ENCODE assay signal across 7 mouse cellular contexts in the genomic region with DNA sequence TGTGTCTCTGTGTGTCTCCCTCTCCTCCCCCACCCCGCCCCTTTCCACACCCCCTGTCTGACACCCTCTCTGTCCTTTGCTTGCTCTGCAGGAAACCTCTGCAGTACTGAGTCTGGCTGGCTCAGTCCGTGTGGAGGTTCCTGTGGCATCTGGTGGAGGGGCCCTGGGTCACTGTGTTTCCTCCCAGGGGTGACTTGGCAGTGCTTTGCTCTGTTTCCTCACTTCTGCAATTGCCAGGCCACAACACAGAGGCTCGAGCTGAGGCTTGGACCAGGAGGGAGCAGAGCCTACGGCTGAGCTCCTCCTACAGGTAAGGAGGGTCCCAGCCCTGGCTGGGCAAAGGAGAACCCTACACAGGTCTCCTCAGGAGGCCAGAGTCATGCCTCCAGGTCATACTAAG. TPM values are rescaled to one million over a fixed set of nuclear protein-coding genes. Genes with fewer than 3 reads are reported as not detected.
DNase-seq lines count a peak whose midpoint lies in the region; ATAC-seq and TF ChIP-seq lines count a peak whose summit lies in the region.

A gene (plus strand): TSS at position 103 of the 400 bp plus-strand sequence.

- no peak within 1 kb of the TSS for H3K4me3 ChIP-seq in liver, embryonic 11.5 days (ENCODE audit: low read depth, low read length)
- H3K4me3 ChIP-seq in spleen, adult 2 months (ENCODE audit: extremely low read depth, insufficient read depth, insufficient read length), result peak within 1 kb of the TSS; percentile 4; the same call in 1 of the 2 replicates

- H3K36me3 ChIP-seq in liver, embryonic 11.5 days (ENCODE audit: control insufficient read depth, insufficient read depth, low read length), result no peaks in the 10 kb centered on the region
- H3K36me3 ChIP-seq in spleen, adult 2 months (ENCODE audit: control insufficient read depth, insufficient read depth, low read length), result no peaks in the 10 kb centered on the region

- TF ChIP-seq CTCF in spleen, adult 2 months (IDR thresholded peaks at IDR 0.05; ENCODE audit: extremely low read depth, insufficient read depth, insufficient read length, insufficient replicate concordance), result no peak

- WGBS in liver, embryonic 11.5 days, result 19% methylated on average over 4 of the region's 4 CpGs
- 6% methylated on average over 4 of the region's 4 CpGs for WGBS in spleen, adult 2 months

- no peak within 1 kb of the TSS for H3K9ac ChIP-seq in liver, embryonic 11.5 days (ENCODE audit: low read depth, low read length)

- H3K27me3 ChIP-seq in liver, embryonic 11.5 days (replicated peaks; ENCODE audit: control insufficient read depth, insufficient read depth, low read length), result no peaks in the 10 kb centered on the region
- no peaks in the 10 kb centered on the region for H3K27me3 ChIP-seq in spleen, adult 2 months (ENCODE audit: control insufficient read depth, insufficient read depth, low read length)

- ATAC-seq in granulocyte monocyte progenitor cell, adult 5-6 weeks (replicated peaks; ENCODE audit: poor library complexity, severe bottlenecking), result peak; percentile 95
- 0 out of 2 replicates have a peak, but pooled peaks have one; percentile 26 for ATAC-seq in liver, embryonic 11.5 days (replicated peaks; ENCODE audit: low FRiP score)
- no peak; the same call in 1 of the 2 replicates for ATAC-seq in frontal cortex, adult (ENCODE audit: low TSS enrichment)

- H3K4me2 ChIP-seq in liver, embryonic 11.5 days, result peak within 1 kb of the TSS; percentile 12; the same call in 1 of the 2 replicates

- TF ChIP-seq POLR2A in spleen, adult 2 months (IDR thresholded peaks at IDR 0.05; ENCODE audit: low read depth, low read length), result no peak

- no peaks in the 10 kb centered on the region for H3K9me3 ChIP-seq in liver, embryonic 11.5 days (ENCODE audit: control insufficient read depth, low read length)

- H3K27ac ChIP-seq in liver, embryonic 11.5 days (ENCODE audit: low read depth, low read length), result no peak within 1 kb of the TSS
- H3K27ac ChIP-seq in spleen, adult 2 months (ENCODE audit: insufficient read depth, low read length), result peak within 1 kb of the TSS; percentile 34

- H3K4me1 ChIP-seq in liver, embryonic 11.5 days (replicated peaks; ENCODE audit: control insufficient read depth, insufficient read depth, low read length), result peaks cover 5% of the 10 kb centered on the region
- peaks cover 2% of the 10 kb centered on the region; the same call in 1 of the 2 replicates for H3K4me1 ChIP-seq in spleen, adult 2 months (ENCODE audit: control insufficient read depth, insufficient read depth, insufficient read length)

- DNase-seq in urinary bladder, adult 2 months (ENCODE audit: low spot score), result no peak
- no peak for DNase-seq in urinary bladder, postnatal 10 days (ENCODE audit: low spot score)
- no peak for DNase-seq in liver, embryonic 11.5 days (ENCODE audit: low spot score)
- DNase-seq in spleen, adult 2 months (ENCODE audit: low read depth in 1 of 2, low spot score in 2 of 2), result peak in 1 of 2 experiments; percentile 41
- no peak for DNase-seq in cerebellum, adult 11 months

RNA-seq across cellular contexts. Expression of the gene that starts here (rescaled TPM):
- polyA plus RNA-seq in urinary bladder, adult 2 months (2012; rRNA removed), result 10.2 and 11.3 TPM in 2 replicates
- total RNA-seq in granulocyte monocyte progenitor cell, adult 5-6 weeks (2014; fragmentation: Nextera tagmentation), result 2.4 TPM in 2 replicates
- 1.2 and 1.4 TPM in 2 replicates for total RNA-seq in granulocyte monocyte progenitor cell, adult 5-6 weeks (2017)
- 0.73 and 0.85 TPM in 2 replicates for polyA plus RNA-seq in liver, embryonic 11.5 days (2014; fragmentation: Nextera tagmentation; extraction: Ambion mirVana)
- 10.5 and 10.6 TPM in 2 replicates for polyA plus RNA-seq in spleen, adult 2 months (2012; rRNA removed)

Comparison
In these comparisons a context has a peak if more than half of its experiments do, and no peak if none do; other contexts are left out.
1. Peak in ATAC-seq and H3K4me2 ChIP-seq in liver, embryonic 11.5 days; RNA of the gene not detected or under 1 TPM.